Mouse (Mus musculus) hindbrain, embryonic 15.5 days (tissue): ENCODE results near the gene Inf2. TPM values are rescaled to one million over a fixed set of nuclear protein-coding genes. Genes with fewer than 3 reads are reported as not detected.

Source experiments
- ATAC-seq: fragments of 200-750 bp; cut with Nextera tagmentation; 2 replicates; pipeline ENCODE4 v1.8.0; 2017; ENCODE audit warnings: low read depth, moderate number of reproducible peaks, moderate TSS enrichment; ENCODE audit not compliant: low FRiP score
- H3K27ac ChIP-seq: fragments of 300-500 bp; sonication (generic); replicated peaks from 2 replicates; pipeline ENCODE4 v1.5.1; 2015; ENCODE audit warnings: mild to moderate bottlenecking, inconsistent platforms
- H3K27me3 ChIP-seq: fragments of 300-500 bp; sonication (generic); 2 replicates; pipeline ENCODE4 v1.6.1; 2015; ENCODE audit warnings: control low read depth, inconsistent platforms
- H3K36me3 ChIP-seq: fragments of 300-500 bp; sonication (generic); 2 replicates; pipeline ENCODE4 v1.6.1; 2015; ENCODE audit warnings: control low read depth, inconsistent platforms
- H3K4me1 ChIP-seq: fragments of 300-500 bp; sonication (generic); replicated peaks from 2 replicates; pipeline ENCODE4 v1.6.1; 2015; ENCODE audit warnings: control low read depth, inconsistent platforms
- H3K4me2 ChIP-seq: fragments of 300-500 bp; sonication (generic); 2 replicates; pipeline ENCODE4 v1.6.1; 2015; ENCODE audit warnings: moderate library complexity, mild to moderate bottlenecking, inconsistent platforms
- H3K4me3 ChIP-seq: fragments of 300-500 bp; sonication (generic); 2 replicates; pipeline ENCODE4 v1.5.1; 2015; ENCODE audit warnings: mild to moderate bottlenecking, inconsistent platforms
- H3K9ac ChIP-seq: fragments of 300-500 bp; sonication (generic); 2 replicates; pipeline ENCODE4 v1.6.1; 2015; ENCODE audit warnings: inconsistent platforms
- H3K9me3 ChIP-seq: fragments of 300-500 bp; sonication (generic); 2 replicates; pipeline ENCODE4 v1.6.1; 2016; ENCODE audit warnings: control low read depth, inconsistent platforms
- WGBS: fragments of 180-500 bp; shearing (Covaris S2); methylation state at CpG from one replicate; pipeline ENCODE4 v1.1.7; 2015; 5-methylcytosine and 5-hydroxymethylcytosine counted together
- polyA plus RNA-seq: library from polyadenylated mRNA; unstranded; fragments of >200 nt; fragmentation: Nextera tagmentation; extraction: Ambion mirVana; gene quantifications from 2 replicates; pipeline ENCODE4 v1.2.1, GENCODE M21; 2015

Inf2 gene
- polyA plus RNA-seq, 1 experiment from 2014 or later = 0.89 TPM

DNA sequence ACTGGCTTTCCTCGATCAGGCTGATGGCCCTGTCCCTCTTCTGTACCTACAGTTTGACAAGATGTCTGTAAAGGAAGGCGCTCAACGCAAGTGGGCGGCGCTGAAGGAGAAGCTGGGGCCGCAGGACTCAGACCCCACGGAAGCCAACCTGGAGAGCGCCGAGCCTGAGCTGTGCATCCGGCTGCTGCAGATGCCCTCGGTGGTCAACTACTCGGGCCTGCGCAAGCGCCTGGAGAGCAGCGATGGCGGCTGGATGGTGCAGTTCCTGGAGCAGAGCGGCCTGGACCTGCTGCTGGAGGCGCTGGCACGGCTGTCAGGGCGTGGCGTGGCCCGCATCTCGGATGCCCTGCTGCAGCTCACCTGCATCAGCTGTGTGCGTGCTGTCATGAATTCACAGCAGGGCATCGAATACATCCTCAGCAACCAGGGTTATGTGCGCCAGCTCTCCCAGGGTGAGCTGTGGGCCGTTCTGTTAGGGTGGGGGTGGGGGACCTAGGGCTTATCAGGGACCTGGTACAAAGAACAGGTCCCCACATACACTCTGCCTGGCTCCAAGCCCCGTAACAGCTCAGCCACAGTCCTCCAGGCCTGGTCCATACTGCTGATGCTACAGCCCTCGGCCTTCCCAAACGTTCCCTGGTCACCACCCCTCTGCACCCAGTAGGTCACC is 11.5 kb downstream of the Inf2 start:
- Histone ChIP-seq H3K27ac (no peak overlapping the region), H3K36me3 (no peaks in the 10 kb centered on the region), H3K4me1 (peaks cover 6% of the 10 kb centered on the region), H3K9ac (no peak overlapping the region), H3K27me3 (no peaks in the 10 kb centered on the region), H3K4me3 (no peak overlapping the region), H3K9me3 (no peaks in the 10 kb centered on the region), H3K4me2 (no peak overlapping the region)
- 76% methylated on average over 30 of the region's 30 CpGs for WGBS
- no peak for ATAC-seq

DNA sequence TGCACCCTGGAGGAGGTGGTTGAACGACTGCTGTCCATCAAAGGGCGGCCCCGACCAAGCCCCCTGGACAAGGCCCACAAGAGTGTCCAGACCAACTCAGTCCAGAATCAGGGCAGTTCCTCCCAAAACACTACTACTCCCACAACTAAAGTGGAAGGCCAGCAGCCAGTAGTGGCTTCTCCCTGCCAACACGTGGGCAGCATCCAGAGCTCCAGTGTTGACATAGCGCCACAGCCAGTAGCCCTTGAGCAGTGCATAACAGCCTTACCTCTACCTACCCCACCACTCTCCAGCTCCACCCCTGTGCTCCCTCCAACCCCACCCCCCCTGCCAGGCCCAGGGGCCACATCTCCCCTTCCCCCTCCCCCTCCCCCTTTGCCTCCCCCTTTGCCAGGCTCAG is 15.4 kb downstream of the Inf2 start:
- Histone ChIP-seq H3K4me1 (0 out of 2 replicates have a peak, but pooled peaks cover 4% of the 10 kb centered on the region), H3K36me3 (no peaks in the 10 kb centered on the region), H3K9ac (no peak overlapping the region), H3K4me3 (no peak overlapping the region), H3K27ac (no peak overlapping the region), H3K27me3 (no peaks in the 10 kb centered on the region), H3K9me3 (no peaks in the 10 kb centered on the region), H3K4me2 (no peak overlapping the region)
- no peak for ATAC-seq
- 78% methylated on average over 5 of the region's 5 CpGs for WGBS

DNA sequence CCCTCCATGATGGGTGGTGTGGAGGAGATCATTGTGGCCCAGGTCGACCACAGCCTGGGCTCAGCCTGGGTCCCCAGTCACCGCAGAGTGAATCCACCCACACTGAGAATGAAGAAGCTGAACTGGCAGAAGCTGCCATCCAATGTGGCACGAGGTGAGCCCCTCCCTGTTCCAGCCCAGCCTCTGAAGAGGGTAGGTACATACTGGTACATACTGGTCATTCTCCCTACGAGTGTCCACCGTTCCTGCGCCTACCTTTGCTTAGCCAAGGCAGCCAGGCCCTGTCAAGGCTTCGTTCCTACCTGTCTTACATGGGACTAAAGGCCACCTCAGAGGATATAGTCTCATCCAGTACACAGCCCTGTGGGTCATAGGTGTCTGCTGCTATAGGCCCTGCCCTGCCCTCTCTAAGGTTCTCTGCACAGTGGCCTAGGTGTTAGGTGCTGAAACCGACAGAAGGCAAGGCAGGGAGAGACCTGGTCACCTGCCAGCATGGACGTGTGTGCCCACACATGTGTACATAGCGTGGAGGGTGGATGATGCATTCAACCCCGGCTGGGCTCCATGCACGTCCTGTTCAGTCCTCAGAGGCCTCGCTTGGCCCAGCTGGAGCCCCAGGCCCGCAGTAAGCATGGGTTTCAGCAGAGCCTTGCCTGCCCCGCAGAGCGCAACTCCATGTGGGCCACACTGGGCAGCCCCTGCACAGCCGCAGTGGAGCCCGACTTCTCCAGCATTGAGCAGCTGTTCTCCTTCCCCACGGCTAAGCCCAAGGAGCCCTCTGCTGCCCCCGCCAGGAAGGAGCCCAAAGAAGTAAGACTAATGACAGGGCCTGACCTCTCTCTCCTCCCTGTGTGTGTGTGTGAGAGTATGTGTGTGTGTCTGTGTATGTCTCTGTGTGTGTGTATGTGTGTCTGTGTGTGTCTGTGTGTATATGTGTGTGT is 16.4 kb downstream of the Inf2 start:
- H3K4me1 ChIP-seq = 0 out of 2 replicates have a peak, but pooled peaks cover 4% of the 10 kb centered on the region
- no peaks in the 10 kb centered on the region for H3K36me3 ChIP-seq
- H3K9ac ChIP-seq = no peak overlapping the region
- H3K27ac ChIP-seq = no peak overlapping the region
- H3K9me3 ChIP-seq = no peaks in the 10 kb centered on the region
- no peak overlapping the region for H3K4me2 ChIP-seq
- ATAC-seq = peak; percentile 46; the same call in 1 of the 2 replicates
- 55% methylated on average over 20 of the region's 20 CpGs for WGBS
- H3K27me3 ChIP-seq = no peaks in the 10 kb centered on the region
- H3K4me3 ChIP-seq = no peak overlapping the region

DNA sequence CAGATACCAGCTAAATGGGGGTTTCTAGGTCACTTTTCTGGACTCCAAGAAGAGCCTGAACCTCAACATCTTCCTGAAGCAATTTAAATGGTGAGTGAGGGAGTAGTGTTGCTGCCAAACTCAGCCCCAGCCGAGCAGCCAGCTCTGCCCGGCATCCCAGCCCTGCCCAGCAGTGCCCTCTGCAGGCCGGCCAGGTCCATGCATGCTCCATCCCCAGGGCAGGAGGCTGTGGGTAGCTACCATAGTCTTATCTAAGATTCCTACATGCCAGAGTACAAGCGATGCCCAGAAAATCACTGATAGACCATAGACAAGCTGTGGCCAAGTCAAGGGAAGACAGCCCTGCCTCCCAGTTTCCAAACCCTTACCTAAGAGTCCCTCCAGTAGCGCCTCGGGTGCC is 17.2 kb downstream of the Inf2 start:
- Histone ChIP-seq H3K27me3 (no peaks in the 10 kb centered on the region), H3K4me1 (0 out of 2 replicates have a peak, but pooled peaks cover 4% of the 10 kb centered on the region), H3K9ac (no peak overlapping the region), H3K27ac (no peak overlapping the region), H3K4me3 (no peak overlapping the region), H3K9me3 (no peaks in the 10 kb centered on the region), H3K4me2 (no peak overlapping the region), H3K36me3 (no peaks in the 10 kb centered on the region)
- 47% methylated on average over 6 of the region's 6 CpGs for WGBS
- no peak for ATAC-seq

DNA sequence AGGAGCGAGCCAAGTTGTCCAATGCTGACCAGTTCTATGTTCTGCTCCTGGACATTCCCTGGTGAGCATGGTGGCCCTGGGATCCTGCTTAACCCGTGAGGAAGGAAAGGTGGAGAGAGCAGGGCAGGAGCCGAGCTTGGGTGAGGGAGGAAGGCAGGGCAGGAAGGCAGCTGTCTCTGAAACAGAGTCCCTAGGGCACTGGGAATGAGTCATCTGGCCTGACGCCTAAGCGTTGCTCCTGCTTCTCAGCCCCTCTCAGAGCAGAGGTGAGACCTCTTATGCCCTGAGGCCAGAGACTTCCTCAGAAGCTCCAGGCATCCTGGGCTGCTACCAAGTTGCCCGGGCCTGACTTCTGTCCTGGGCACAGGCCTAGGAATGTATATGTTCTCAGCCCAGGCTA is 18.4 kb downstream of the Inf2 start:
- H3K27me3 ChIP-seq = no peaks in the 10 kb centered on the region
- H3K4me3 ChIP-seq = no peak overlapping the region
- ATAC-seq = no peak
- H3K36me3 ChIP-seq = no peaks in the 10 kb centered on the region
- H3K4me2 ChIP-seq = no peak overlapping the region
- H3K9me3 ChIP-seq = no peaks in the 10 kb centered on the region
- no peak overlapping the region for H3K9ac ChIP-seq
- 0 out of 2 replicates have a peak, but pooled peaks cover 4% of the 10 kb centered on the region for H3K4me1 ChIP-seq
- H3K27ac ChIP-seq = no peak overlapping the region
- 81% methylated on average over 6 of the region's 6 CpGs for WGBS

DNA sequence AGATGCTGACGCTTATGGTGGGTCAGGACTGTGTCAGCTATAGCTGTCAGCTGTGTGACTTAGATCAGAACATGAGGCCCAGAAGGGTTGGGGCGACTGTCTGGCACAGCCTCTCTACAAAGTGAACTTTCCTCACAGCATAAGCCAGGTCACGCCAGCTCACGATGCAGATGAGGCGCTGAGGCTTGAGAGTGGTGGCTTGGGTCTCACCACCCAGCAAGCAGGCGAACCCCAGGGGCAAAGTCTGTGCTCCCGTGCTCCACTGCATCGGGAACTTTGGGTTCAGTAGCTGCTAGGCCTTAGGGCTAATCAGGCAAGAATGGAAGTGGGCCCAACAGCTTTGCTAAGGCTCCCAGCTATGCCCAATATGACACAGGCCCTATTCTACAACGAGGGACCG is 20.4 kb downstream of the Inf2 start:
- no peak for ATAC-seq

DNA sequence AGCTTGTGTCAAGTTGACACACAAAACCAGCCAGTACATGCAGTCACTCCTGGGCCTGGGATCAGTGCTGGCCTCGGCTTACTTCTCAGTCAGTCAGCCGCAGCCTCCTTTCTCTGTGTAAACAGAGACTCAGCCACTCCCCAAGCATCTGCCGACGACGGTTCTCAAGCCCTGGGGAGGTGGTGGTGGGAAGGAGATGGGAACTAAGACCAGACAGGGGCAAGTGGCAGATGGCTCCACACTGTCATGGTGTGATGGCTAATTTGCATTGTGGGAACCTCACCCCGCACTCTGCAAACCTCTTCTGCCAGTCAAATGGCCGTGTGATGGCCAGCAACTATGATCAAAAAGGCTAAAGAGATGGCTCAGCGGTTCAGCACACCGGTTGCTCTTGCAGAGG is 28.1 kb downstream of the Inf2 start:
- Histone ChIP-seq H3K27ac (no peak overlapping the region), H3K27me3 (peaks cover 17% of the 10 kb centered on the region), H3K36me3 (no peaks in the 10 kb centered on the region), H3K4me2 (no peak overlapping the region), H3K4me1 (peaks cover 17% of the 10 kb centered on the region), H3K9ac (no peak overlapping the region), H3K4me3 (no peak overlapping the region), H3K9me3 (no peaks in the 10 kb centered on the region)
- WGBS = 58% methylated on average over 9 of the region's 9 CpGs
- no peak for ATAC-seq

More for the DNA sequence above, 20.4 kb downstream of the Inf2 start:
- Histone ChIP-seq H3K9ac (no peak overlapping the region), H3K4me1 (0 out of 2 replicates have a peak, but pooled peaks cover 4% of the 10 kb centered on the region), H3K9me3 (no peaks in the 10 kb centered on the region), H3K27ac (no peak overlapping the region), H3K4me3 (no peak overlapping the region), H3K27me3 (no peaks in the 10 kb centered on the region), H3K36me3 (no peaks in the 10 kb centered on the region), H3K4me2 (no peak overlapping the region)
- 87% methylated on average over 10 of the region's 10 CpGs for whole genome bisulfite sequencing

DNA sequence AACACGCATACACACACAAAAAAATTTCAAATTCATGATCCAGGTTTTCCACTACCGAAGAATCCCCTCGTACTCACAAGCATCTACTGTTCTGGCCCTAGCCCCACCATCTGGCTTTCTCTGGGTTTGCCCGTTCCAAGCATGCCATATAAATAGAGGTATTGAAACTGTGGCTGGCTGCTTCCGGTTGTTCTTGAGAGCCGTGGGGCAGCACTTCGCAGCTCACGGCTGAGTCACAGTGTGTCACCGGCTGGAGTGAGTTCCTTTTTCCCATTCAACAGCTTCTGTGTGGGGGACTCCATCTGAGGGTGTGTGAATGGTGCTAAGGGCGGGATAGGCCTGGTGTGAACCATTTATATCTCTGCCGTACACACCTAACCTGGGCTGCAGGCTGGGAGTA is 28.6 kb downstream of the Inf2 start:
- peaks cover 17% of the 10 kb centered on the region for H3K4me1 ChIP-seq
- 89% methylated on average over 11 of the region's 11 CpGs for WGBS
- H3K27ac ChIP-seq = no peak overlapping the region
- ATAC-seq = no peak
- H3K4me3 ChIP-seq = no peak overlapping the region
- peaks cover 17% of the 10 kb centered on the region for H3K27me3 ChIP-seq
- H3K9ac ChIP-seq = no peak overlapping the region
- no peak overlapping the region for H3K4me2 ChIP-seq
- no peaks in the 10 kb centered on the region for H3K36me3 ChIP-seq
- H3K9me3 ChIP-seq = no peaks in the 10 kb centered on the region

DNA sequence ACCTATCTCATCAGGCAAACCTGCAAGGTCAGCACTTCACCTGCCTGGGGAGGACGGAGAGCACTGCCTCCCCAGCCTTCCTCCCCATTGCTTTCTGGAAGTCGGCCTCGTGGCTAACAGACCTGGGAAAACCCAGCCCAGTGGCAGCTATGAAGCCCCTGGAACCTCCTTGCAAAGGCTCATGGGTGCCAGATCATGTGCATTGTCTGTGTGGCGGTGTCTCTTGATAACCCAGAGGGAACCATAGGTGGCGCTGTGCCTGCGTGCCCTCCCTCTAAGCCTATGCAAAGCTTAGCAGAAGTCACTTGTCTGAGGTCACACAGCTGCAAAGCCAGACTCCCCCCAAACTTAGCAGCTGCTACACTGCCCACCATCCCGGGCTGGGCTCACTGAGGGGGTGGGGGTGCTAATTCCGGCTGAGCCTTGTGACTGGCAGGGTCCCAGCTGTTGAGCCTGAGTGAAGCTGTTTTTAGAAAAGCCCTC is 29.4 kb downstream of the Inf2 start:
- Histone ChIP-seq H3K27me3 (peaks cover 17% of the 10 kb centered on the region), H3K4me3 (no peak overlapping the region), H3K36me3 (no peaks in the 10 kb centered on the region), H3K9me3 (no peaks in the 10 kb centered on the region), H3K4me1 (peaks cover 17% of the 10 kb centered on the region), H3K9ac (no peak overlapping the region), H3K27ac (no peak overlapping the region), H3K4me2 (no peak overlapping the region)
- peak; percentile 17; the same call in 1 of the 2 replicates for ATAC-seq
- WGBS = 11% methylated on average over 8 of the region's 8 CpGs

DNA sequence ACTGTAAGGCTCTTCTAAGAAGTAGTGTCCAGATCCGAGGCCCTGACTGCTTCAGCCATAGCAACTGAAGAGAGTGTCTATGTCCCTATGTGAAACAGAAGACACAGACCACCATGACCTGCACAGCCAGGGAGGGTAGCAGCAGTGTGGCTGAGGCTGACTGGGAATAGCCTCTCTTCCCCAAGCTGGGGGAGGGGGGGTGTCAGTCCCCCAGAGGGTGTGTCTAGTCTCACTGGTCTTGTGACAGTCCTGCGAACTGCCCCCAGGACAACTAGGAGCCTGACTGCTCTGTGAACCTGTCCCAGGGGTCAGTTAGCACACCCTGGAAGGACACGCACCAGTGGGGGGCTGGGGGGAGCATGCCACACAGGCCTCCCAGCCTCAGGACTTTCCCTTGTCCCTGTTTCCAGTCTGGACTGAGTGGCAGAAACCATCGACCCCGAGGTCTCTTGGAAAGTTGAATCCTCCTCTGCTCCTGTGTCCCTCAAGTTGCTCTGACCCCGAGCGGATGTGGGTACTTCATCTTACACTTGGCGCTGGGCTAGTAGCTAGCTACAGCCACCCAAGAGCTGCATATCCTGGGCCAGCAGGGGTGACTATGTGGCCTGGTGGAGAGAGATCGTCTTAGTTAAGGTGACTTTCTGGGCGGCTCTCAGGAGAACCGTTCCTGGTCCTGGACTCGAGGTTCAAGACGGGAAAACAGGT is 30.5 kb downstream of the Inf2 start:
- peaks cover 17% of the 10 kb centered on the region for H3K27me3 ChIP-seq
- no peak overlapping the region for H3K27ac ChIP-seq
- ATAC-seq = no peak
- peak overlapping the region; percentile 64; the same call in 1 of the 2 replicates for H3K9ac ChIP-seq
- WGBS = 29% methylated on average over 13 of the region's 13 CpGs
- peaks cover 17% of the 10 kb centered on the region for H3K4me1 ChIP-seq
- H3K4me2 ChIP-seq = peak overlapping the region; percentile 98
- no peaks in the 10 kb centered on the region for H3K36me3 ChIP-seq
- H3K9me3 ChIP-seq = no peaks in the 10 kb centered on the region
- H3K4me3 ChIP-seq = peak overlapping the region; percentile 57

DNA sequence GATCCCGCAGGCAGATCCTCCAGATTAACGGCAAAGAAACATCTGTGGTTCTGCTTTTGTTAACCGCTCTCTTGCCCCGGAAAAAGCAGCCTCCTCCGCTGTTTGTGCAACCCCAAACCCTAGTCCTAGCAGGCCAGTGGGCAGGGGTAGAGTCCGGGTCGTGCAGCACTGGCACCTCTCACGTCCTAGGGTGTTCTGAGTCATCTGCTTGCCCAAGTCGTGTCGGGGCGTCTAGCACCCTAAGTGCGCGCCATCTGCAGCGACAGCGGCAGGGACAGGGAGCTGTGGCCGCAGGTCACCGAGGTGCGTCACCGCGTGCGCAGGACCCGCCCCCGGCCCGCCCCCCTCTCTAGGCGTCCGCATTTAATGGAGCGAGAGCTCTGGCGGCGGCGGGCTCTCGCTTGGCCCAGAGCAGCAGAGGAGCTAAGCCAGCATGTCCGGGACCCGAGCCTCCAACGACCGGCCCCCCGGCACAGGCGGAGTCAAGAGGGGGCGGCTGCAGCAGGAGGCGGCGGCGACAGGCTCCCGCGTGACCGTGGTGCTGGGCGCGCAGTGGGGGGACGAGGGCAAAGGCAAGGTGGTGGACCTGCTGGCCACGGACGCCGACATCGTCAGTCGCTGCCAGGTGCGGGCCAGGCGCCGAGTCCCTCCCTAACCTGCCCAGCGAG is 31.2 kb downstream of the Inf2 start, which contains the start of gene Adssl1:
TSS of gene Adssl1 (plus strand) at position 360 of the 668 bp plus-strand sequence.
- Histone ChIP-seq H3K4me1 (peaks cover 17% of the 10 kb centered on the region), H3K4me2 (peak within 1 kb of the TSS; percentile 98), H3K27me3 (peaks cover 17% of the 10 kb centered on the region), H3K4me3 (peak within 1 kb of the TSS; percentile 57), H3K9me3 (no peaks in the 10 kb centered on the region), H3K9ac (peak within 1 kb of the TSS; percentile 64), H3K36me3 (no peaks in the 10 kb centered on the region), H3K27ac (no peak within 1 kb of the TSS)
- peak; percentile 74 for ATAC-seq
- under 1% methylated on average over 54 of the region's 56 CpGs for WGBS
